Mouse (Mus musculus): ENCODE measurements around the gene Col17a1.

The Col17a1 gene

DNA sequence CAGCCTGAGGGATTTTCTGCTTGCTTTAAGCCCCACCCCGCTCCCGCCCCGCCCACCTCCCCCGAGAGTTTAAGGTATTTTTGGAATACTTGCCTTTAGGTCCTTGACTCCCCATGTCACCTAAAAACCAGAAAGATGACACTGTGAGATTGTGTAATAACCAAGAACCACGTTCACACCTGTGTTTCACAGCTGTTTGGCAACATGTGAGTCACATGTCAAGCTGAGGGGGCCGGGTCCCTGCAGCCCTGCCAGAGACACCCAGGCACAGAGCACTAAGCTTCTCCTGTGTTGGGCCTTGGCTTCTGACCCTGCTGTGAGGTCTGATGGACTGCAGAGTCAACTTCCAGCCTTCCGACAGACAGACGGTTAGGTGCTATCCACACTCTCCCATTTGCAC lies 24.3 kb downstream of the Col17a1 start:
- no peak for DNase-seq (ENCODE audit: low read depth, low spot score)

DNA sequence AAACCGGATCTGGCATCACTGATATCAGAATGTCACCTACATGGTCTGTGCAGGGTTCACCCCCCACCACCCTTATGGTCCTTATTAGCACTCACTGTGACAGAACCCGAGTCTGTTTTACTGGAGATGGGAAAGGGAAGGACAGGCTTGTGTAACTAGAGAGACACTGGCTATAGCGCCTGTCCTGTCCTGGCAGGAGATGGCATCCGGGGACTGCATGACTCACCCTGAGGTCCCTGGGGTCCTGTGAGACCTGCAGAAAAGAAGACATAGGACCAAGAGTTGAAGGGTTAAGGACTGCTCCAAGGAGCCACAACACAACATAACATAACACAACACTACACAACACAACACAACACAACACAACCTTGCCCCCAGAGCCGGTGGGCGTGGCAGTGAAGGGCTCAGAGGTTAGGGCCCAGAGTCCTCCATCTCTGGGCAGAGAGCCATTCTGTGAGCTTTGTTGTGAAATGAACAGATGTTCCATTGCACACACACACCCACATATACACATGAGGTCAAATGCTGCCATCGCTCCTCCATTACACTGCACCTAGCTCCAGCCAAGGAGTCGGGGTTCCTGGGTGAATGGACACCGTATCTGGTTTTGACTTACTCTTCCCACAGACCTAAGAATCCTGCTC lies 32.0 kb downstream of the Col17a1 start:
- no peak for DNase-seq (ENCODE audit: low read depth, low spot score)

DNA sequence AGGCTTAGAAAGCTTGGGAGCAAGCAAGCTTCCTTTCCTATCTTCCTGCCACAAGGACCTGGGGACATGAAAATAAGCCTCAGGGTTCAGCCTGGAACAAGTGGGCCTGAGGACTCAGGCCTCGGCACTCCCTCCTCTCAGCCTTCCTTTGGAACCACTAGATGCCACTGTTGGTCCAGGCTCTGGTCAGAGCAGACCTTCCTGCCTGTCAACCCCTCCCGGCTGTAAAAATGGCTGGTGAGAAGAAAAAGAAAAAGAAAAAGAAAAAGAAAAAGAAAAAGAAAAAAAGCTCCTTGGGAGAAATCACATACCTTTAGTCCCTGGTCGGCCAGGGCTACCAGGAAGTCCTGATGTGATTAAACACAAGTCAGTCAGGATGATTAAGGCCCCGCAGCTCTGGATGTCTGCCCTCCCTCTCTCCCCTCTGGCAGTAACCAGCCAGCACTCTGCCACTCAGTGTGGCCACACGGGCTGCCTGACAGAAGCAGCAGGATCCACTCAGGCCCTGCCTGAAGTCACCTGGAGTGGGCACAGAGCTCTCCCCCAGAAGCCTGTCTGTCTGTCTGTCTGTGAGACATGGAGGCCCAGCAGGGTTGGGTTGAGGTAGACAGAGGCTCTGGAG lies 32.9 kb downstream of the Col17a1 start:
- DNase-seq (ENCODE audit: low read depth, low spot score): no peak

DNA sequence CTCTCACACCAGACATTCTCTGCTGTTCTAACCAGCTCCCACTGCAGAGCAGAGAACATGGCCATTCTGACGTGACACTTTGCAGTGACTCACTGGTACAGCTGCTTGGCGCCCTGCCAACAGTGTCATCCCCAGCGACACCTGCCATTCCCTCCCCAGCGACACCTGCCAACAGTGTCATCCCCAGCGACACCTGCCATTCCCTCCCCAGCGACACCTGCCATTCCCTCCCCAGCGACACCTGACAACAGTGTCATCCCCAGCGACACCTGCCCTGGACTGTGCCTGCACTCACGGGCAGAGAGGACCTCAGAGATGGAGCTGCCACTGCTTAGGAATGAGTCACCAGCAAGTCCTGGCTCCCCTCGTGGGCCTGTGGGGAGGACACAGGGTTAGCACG lies 37.0 kb downstream of the Col17a1 start:
- DNase-seq (ENCODE audit: low read depth, low spot score): no peak

DNA sequence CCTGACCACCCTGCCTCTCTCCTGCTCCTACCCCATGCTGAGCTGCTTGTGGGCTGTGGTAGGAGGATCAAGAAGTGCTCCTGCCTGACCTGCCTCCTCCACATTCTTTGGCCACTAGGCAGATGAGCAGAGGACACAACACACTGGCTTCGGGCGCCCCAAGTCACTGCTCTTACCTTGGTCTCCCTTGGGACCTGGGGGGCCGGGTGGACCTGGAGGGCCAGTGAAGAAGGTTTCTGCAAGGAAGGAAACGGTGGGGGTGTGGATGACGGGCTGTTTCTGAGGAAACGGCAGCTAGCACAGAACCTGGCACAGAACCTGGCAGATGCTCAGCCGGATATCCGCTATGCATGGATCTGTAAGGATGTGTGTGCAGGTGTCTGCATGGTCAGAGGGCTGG lies 38.7 kb downstream of the Col17a1 start:
- no peak for DNase-seq (ENCODE audit: low read depth, low spot score)

DNA sequence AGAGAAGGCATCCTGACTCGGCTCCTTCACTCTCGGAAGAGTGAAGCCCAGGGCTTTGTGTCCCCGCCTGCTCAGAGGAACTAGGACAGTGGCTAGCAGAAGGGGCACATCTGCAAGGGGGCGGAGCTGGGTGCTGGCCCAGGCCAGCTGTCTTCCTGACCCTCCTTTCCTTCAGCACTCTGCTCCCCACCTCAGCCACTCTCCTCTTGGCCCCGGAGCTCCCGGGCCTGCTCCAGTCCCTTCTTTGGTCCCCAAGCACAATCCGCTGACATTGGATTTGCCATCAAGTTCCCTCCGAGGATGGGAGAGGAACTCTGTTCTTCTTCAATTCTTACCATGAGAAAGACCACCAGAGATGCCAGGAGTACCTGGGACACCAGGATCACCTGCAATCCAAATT lies 39.6 kb downstream of the Col17a1 start:
- DNase-seq (ENCODE audit: low read depth, low spot score): no peak

DNA sequence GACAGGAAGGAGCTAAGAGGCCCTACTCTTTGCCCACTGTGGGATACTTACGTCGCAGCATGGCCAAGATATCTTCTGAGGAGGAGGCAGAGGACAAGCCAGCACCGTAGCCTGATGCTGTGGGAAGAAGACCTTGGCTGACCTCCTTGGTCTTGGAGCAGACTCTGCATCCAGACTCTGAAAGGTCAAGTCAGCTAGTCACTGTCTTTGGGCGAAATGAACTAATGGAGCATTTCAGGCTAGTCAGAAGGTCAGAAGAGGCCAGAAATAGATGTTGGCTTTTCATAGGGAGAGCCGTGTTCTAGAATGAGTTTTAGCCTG lies 40.8 kb downstream of the Col17a1 start:
- no peak for DNase-seq (ENCODE audit: low read depth, low spot score)

DNA sequence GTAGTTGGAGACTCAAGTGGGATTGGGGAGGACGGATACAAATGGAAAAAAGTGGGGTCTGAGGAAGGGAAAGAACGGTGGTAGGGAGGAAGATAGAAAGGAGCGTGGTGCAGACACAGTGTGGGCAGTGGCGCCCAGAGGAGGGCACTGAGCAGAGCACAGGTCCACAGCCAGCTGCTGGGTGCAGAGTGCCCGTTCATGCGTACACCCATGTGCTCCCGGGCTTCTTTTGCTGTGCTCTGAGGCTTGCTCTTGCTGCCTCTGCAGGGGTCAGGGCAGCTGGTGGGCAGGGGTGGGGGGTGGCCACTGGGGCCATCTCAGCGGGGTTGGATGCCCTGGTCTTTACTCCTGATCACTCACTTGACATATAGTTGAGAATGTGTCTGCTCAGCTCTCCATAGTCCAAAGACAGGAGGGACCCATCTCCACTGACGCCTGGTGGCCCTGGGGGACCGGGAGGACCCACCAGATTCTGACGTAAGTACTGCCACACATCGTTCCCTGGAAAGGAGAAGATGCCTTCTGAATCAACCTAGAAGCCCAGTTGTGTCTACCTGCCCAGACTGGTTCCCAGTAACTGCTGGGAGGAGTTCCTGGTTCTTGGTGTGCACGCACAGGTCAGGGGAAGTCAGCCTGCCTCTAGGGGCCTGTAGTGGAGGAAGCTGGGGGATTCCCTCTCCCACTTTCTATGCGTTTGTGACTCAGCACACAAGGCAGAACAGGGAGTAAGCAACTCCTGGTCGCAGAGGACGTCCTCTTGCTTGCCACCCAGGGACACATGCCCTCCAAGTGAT lies 41.3 kb downstream of the Col17a1 start:
- no peak for DNase-seq (ENCODE audit: low read depth, low spot score)

DNA sequence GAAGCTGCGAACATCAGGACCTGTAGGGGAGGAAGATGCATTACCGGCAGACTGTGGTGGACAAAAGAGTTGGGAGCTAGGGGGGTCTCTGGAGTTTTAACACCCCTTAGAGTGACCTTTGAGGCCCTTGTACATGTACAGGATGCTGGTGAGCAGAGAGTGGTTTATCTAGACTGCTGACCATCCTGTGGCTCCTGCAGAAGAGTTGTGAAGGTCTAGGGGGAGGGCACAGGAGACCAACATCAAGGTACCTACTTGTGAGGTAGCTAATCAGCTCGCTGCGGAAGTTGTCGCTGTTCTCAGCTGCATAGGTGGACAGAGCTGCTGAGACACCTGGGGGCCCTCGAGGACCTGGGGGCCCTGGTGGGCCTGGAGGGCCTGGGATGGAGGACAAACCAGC lies 42.8 kb downstream of the Col17a1 start:
- no peak for DNase-seq (ENCODE audit: low read depth, low spot score)

DNA sequence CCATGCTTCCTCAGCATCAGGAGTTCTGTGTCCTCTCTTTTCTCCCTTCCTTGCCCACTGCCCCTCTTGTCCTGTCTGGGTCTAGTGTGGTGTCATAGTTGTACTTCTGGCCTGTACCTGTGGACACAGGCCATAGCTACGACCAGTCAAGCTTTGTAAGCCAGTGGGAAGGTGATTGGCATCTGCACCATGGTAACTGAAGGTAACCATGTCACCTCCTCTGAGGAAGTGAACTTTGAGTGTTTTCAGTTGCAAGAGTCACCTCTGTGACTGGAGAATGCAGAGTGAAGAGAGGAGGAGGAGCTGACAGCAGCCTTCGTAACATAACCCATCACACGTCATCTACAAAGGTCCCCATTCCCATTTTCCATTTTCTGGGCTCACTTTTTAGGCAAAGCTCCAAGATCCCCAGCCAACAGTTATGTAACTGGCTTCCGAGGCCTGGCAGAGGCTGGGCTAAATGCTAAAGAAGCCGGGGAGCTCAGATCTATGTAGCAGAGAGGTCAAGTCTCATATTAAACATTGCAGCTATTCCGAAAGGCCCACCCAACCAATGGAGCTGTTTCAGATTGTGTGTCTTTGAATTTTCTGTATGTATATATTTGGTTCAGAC lies 45.3 kb downstream of the Col17a1 start:
- no peak for DNase-seq (ENCODE audit: low read depth, low spot score)

DNA sequence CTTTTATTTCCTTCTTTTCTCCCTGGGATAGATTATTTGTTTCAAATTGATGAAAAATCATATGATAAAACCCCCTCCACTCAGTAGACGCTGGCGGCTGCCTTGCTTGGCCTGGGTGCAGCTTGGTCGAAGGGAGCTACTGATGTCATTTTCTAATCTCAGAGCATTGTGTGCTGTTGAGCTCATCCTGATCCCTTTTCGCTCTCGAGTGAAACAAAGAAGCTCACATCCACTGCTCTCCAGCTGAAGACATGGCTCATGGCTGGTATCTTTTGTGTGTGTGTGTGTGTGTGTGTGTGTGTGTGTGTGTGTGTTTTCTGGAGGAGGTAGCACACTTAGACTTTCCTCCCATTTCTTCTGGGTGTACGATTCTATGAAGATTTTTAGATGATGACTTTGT lies 46.3 kb downstream of the Col17a1 start:
- DNase-seq (ENCODE audit: low read depth, low spot score): no peak

DNA sequence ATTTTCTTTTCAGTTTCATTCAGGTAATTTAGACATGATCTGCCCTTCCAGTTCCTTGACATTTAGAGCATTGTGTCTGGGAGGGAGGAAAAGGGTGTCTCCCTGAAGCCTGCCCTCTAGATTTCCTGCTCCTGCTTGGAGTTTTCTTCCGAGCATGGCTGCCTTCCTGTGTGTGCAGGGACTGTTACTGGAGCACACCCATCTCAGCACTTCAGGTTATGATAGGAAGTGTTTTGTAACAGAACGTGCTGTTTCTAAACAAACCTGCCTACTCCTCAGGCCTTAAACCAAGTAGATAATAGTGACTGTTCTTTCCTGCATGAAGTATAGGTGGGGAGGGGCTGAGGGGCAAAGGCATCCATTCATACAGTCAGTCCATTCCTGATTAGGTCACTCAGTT lies 48.0 kb downstream of the Col17a1 start:
- no peak for DNase-seq (ENCODE audit: low read depth, low spot score)

DNA sequence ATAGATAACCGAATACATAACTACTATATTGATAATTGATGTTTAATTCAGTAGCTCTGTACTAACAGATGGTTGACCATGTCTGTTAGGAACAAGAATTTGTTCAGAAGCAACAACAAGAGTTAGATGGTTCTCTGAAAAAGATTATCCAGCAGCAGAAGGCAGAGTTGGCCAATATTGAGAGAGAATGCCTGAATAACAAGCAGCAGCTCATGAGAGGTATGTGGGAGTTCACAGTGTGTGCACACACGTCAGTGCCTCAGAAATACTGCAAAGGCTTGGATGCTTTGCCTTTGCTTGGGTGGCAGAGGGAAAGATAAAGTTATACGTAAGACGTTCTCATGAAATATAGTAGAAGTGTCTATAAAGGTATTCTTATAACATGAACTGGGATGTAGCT lies 56.5 kb downstream of the Col17a1 start:
- no peak for DNase-seq (ENCODE audit: low read depth, low spot score)

DNA sequence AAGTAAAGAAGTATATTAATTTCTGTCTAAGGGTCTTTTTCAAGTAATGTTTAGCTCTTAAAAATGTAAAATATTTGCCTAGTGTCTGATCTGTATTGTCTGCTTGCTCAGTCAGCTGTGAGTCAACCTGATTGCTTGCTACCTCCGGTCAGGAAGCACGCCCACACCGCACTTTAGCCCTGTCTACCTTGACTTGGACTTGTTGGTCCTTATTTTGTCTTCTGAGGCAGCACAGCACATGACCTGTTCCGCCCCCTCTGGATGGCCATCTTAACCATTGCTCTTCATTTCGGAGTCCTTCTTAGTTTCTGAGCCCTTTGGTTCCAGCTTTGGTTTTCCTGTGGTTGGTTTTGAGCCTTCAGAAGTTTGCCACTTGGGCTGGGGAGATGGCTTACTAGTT lies 60.1 kb downstream of the Col17a1 start:
- DNase-seq (ENCODE audit: low read depth, low spot score): no peak

DNA sequence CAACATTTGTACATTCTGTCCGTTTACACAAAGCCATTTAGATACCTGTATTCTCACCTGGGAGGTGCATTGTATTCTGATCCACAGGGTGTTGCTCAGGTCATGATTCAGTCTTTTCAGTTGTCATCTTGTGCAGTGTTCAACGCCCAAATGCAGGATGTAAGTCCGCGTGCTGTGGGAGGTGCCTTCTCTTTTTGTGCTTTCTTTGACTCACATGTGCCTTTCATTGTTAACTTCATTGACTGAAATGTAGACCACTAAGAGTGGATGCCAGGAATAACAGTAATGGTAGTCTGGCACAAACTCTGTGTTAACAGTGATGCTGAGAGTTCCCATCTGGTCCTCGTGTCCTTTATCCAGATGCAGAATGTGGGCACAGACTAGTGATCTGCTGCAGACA lies 61.5 kb downstream of the Col17a1 start:
- DNase-seq (ENCODE audit: low read depth, low spot score): no peak

DNA sequence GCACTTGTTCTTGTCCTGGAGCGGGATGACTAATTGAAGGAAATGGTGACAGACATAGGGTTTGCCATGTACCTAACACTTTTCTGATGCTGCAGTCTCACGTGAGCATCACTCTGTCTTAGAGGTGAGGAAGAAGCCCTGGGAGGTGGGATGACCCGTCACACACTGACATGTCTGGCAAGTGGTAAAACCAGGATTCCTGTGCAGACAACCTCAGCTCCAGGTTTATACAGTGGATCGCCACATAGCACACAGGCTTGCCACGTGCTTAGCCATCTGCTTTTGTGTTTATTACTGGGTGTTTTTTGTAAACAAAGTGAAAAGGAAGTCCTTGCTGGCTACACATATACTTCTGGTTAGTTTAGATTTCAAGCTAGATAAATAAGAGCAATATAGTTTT lies 62.8 kb downstream of the Col17a1 start:
- DNase-seq (ENCODE audit: low read depth, low spot score): no peak

DNA sequence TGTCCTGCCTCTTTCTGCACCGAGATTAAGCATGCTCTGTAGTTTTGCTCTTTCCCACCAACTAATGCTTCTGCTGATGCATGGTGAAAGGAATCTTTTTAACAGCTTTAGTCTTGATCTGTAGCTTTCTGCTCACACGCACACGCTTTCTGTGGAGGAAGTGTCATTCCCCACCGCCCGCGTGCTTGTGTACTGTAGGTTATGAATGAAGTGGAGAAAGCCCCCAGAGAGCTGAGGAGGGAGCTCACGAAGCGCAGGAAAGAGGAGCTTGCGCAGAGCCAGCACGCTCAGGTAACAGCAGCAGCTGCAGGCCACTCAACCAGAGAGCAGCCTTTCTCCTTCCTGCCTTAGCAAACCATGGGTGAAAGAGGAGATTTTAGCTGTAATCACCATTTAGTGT lies 64.4 kb downstream of the Col17a1 start:
- no peak for DNase-seq (ENCODE audit: low read depth, low spot score)

DNA sequence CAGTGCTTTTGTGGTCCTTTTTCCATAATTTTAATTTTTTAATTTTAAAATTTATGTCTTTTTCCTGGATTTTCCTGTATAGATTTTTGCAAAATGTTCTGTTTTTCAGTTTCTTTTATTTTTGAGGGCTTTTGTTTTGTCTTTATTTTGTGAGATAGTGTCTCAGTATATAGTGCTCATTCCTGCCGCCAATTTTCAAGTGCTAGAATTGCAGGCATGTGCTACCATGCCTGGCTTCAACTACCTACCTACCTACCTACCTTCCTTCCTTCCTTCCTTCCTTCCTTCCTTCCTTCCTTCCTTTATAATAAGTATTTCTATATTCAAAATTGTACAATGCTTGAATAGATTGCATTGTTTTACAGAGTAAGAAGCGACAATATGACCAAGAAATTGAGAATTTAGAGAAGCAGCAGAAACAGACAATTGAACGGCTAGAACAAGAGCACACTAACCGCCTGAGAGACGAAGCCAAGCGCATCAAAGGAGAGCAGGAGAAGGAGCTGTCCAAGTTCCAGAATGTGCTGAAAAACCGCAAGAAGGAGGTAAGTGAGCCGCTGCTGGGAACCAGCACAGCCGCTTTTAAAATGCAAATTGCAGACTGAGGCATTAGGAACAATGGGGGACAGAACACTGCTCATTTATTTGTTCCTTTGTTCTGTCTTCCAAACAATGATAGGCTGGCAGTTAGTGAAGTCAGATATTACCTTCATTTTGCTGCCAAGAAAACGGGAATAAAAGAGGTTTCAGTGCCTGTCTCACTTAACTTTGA lies 66.8 kb downstream of the Col17a1 start:
- DNase-seq (ENCODE audit: low read depth, low spot score): no peak

DNA sequence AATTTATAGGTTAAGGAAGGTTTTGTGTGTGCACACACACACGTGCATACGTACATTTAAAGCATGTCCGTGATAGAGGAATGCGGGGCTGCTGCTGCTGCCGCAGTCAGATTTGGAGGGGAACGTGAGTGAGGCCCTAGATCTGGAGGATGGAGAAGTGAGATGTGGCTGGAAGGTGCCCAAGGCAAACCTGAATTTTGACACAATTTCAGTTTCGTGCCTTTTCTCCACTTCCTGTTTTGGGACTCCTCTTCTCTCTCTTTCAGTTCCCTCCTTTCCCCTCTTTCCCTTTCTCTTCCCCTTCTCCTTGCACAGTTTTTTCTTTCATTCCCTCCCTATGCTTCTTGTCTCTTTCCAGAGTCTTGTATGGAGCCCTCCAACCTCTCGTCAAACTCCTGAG lies 70.4 kb downstream of the Col17a1 start:
- DNase-seq (ENCODE audit: low read depth, low spot score): no peak

DNA sequence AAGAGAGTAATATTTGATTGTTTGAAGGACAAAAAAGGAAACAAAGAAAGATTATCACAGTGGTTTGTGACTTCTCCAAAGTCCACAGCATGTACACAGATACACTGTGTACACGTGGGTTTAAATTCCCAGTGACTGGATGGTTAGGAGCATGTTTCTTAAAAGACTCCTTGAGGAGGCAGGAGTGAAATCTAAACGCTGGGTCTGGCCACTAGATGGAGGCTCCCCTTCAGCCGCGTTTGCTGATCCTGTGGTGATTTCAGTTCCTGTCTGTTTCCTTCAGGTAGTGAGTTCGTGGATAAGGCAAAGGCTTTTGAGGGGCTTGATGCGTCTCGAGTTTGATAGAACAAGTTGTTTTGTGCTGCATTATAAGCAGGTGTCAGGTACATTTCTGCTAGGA lies 78.5 kb downstream of the Col17a1 start:
- no peak for DNase-seq (ENCODE audit: low read depth, low spot score)

DNA sequence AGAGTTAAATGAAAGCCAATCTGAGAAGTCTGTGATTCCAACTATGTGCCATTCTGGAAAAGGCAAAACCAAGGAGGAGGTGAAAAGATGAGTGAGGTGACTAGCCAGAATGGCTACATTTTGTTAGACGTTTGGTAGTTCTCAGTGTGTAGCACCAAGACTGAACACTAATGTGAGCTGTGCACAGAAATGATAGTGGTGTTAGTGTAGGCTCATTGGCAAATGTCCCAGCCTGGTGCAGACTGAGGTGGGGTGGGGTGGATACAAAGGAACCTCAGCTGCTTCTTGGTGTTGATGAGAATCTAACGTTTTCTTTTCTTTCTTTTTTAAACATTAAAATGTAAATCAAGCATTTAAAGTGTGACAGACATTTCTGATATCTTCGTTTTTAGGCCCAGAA lies 83.4 kb downstream of the Col17a1 start:
- no peak for DNase-seq (ENCODE audit: low read depth, low spot score)
